Mouse (Mus musculus) hindbrain, embryonic 12.5 days (tissue): Measurements from ENCODE around the gene Naa80. TPM values are rescaled to one million over a fixed set of nuclear protein-coding genes. Genes with fewer than 3 reads are reported as not detected.

Source experiments
- ATAC-seq: fragments of 200-750 bp; cut with Nextera tagmentation; 2 replicates; pipeline ENCODE4 v1.8.0; 2017; ENCODE audit warnings: moderate TSS enrichment; ENCODE audit not compliant: low FRiP score
- H3K27ac ChIP-seq: fragments of 300-500 bp; sonication (generic); 2 replicates; pipeline ENCODE4 v1.5.1; 2016; ENCODE audit warnings: mild to moderate bottlenecking
- H3K27me3 ChIP-seq: fragments of 300-500 bp; sonication (generic); 2 replicates; pipeline ENCODE4 v1.6.1; 2016; ENCODE audit warnings: mild to moderate bottlenecking
- H3K36me3 ChIP-seq: fragments of 300-500 bp; sonication (generic); 2 replicates; pipeline ENCODE4 v1.6.1; 2016; ENCODE audit warnings: mild to moderate bottlenecking
- H3K4me1 ChIP-seq: fragments of 300-500 bp; sonication (generic); 2 replicates; pipeline ENCODE4 v1.6.1; 2016
- H3K4me2 ChIP-seq: fragments of 300-500 bp; sonication (generic); replicated peaks from 2 replicates; pipeline ENCODE4 v1.6.1; 2016; ENCODE audit warnings: mild to moderate bottlenecking
- H3K4me3 ChIP-seq: fragments of 300-500 bp; sonication (generic); 2 replicates; pipeline ENCODE4 v1.5.1; 2016; ENCODE audit warnings: mild to moderate bottlenecking
- H3K9ac ChIP-seq: fragments of 300-500 bp; sonication (generic); 2 replicates; pipeline ENCODE4 v1.6.1; 2016; ENCODE audit warnings: mild to moderate bottlenecking, moderate library complexity
- H3K9me3 ChIP-seq: fragments of 300-500 bp; sonication (generic); replicated peaks from 2 replicates; pipeline ENCODE4 v1.6.1; 2016; ENCODE audit warnings: mild to moderate bottlenecking
- WGBS: fragments of 180-500 bp; shearing (Covaris S2); methylation state at CpG from one replicate; pipeline ENCODE4 v1.1.7; 2016; 5-methylcytosine and 5-hydroxymethylcytosine counted together
- polyA plus RNA-seq: library from polyadenylated mRNA; unstranded; fragments of >200 nt; fragmentation: Nextera tagmentation; extraction: Ambion mirVana; gene quantifications from 2 replicates; pipeline ENCODE4 v1.2.1, GENCODE M21; 2016

Gene Naa80
- polyA plus RNA-seq, 1 experiment from 2014 or later = 13.5 TPM

DNA sequence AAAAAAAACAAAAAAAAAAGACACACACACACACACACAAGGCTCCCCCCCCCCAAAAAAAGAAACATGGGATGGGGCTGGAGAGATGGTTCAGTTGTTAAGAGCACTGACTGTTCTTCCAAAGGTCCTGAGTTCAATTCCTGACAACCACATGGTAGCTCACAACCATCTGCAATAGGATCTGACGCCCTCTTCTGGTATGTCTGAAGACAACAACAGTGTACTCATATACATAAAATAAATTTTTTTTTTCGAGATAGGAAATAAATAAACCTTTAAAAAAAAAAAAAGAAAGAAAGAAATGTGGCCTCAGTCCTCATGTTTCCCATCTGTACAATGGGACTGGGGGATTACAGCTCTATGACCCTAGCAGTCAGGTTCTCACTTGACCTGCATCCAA, 38.8 kb downstream of the Naa80 start:
- no peak overlapping the region for H3K4me3 ChIP-seq
- 67% methylated on average over 2 of the region's 2 CpGs for WGBS

GRCm38 (mm10) chr9:107618098-107618497, 39.4 kb downstream of the Naa80 start:
- peak overlapping the region; percentile 40; the same call in 1 of the 2 replicates for H3K27ac ChIP-seq
- no peaks in the 10 kb centered on the region for H3K27me3 ChIP-seq
- no peak overlapping the region for H3K4me3 ChIP-seq
- H3K9me3 ChIP-seq = no peaks in the 10 kb centered on the region
- H3K36me3 ChIP-seq = peaks cover 76% of the 10 kb centered on the region
- WGBS = 92% methylated on average over 6 of the region's 6 CpGs
- no peak overlapping the region for H3K9ac ChIP-seq
- no peak overlapping the region for H3K4me2 ChIP-seq
- peaks cover 27% of the 10 kb centered on the region for H3K4me1 ChIP-seq
- no peak for ATAC-seq

More for the DNA sequence above, 38.8 kb downstream of the Naa80 start:
- Histone ChIP-seq H3K9ac (no peak overlapping the region), H3K36me3 (peaks cover 69% of the 10 kb centered on the region), H3K9me3 (no peaks in the 10 kb centered on the region), H3K4me2 (no peak overlapping the region), H3K27ac (no peak overlapping the region), H3K27me3 (no peaks in the 10 kb centered on the region), H3K4me1 (peaks cover 30% of the 10 kb centered on the region)
- ATAC-seq = no peak

DNA sequence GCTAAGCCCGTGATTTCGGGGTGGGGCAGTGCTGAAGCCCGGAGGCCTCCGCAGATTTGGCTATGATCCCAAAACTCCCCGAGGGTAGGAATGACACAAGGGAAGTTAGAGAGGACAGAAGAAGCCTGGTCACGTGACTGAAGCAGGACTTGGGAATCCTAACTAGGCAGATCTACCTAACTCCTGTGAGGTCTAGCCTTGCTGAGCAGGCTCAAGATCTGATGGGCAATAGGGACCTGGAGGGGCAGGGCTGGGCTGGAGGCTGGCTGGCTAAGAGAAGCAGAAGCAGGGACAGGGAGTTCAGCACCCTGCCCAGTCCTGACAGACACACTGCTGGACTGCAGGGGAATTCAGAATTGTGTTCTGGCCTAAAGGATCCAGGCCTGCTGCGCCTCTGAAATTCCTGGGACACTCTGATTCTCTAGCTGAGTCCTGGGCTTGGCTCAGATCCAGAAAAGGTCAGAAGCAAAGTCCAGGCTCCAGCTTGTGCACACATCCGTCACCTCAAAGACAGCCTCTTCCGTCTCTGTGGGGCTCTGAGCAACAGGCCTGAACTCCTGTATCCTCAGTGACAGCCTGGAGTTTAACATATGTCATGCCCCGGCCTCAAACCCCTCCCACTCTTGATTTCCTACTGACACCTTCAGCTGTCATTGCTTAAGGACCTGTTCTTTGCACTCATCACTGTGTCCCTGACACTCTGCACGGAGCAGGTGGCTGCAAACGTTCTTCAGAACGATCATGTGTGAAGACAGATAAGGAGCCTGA, 40.3 kb downstream of the Naa80 start:
- Histone ChIP-seq H3K9ac (no peak overlapping the region), H3K27me3 (no peaks in the 10 kb centered on the region), H3K27ac (peak overlapping the region; percentile 40; the same call in 1 of the 2 replicates), H3K4me3 (no peak overlapping the region), H3K4me1 (peaks cover 25% of the 10 kb centered on the region), H3K36me3 (peaks cover 77% of the 10 kb centered on the region), H3K9me3 (no peaks in the 10 kb centered on the region), H3K4me2 (no peak overlapping the region)
- no peak for ATAC-seq
- 63% methylated on average over 13 of the region's 13 CpGs for WGBS

GRCm38 (mm10) chr9:107619546-107619879, 40.8 kb downstream of the Naa80 start:
- Histone ChIP-seq H3K36me3 (peaks cover 75% of the 10 kb centered on the region), H3K4me2 (no peak overlapping the region), H3K4me3 (no peak overlapping the region), H3K9ac (no peak overlapping the region), H3K9me3 (no peaks in the 10 kb centered on the region), H3K27ac (peak overlapping the region; percentile 40; the same call in 1 of the 2 replicates), H3K4me1 (peaks cover 26% of the 10 kb centered on the region), H3K27me3 (no peaks in the 10 kb centered on the region)
- no peak for ATAC-seq
- WGBS = 86% methylated on average over 13 of the region's 13 CpGs

DNA sequence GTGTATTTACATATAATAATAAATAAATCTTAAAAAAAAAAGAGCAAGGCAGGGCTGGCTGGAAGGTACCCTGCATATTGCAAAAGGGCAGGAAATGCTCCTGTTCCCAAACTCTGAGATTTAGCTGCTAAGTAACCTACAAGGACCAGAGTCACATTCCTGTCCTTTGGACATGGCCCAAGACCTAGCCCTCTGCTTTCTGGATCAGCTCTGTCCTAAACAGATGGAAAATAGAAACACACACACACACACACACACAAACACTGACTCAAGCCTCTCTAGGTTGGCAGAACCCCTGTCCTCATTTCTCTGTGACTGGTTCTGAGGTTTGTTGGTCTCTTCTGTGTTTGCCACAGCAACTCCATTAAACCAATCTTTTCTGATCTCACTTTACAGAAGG, 42.3 kb downstream of the Naa80 start:
- no peaks in the 10 kb centered on the region for H3K27me3 ChIP-seq
- H3K36me3 ChIP-seq = peaks cover 73% of the 10 kb centered on the region
- H3K4me2 ChIP-seq = no peak overlapping the region
- no peak overlapping the region for H3K27ac ChIP-seq
- ATAC-seq = no peak
- H3K9ac ChIP-seq = no peak overlapping the region
- no peak overlapping the region for H3K4me3 ChIP-seq
- H3K4me1 ChIP-seq = peaks cover 28% of the 10 kb centered on the region
- no peaks in the 10 kb centered on the region for H3K9me3 ChIP-seq

GRCm38 (mm10) chr9:107624539-107624938, 45.9 kb downstream of the Naa80 start:
- peak overlapping the region; percentile 23; the same call in 1 of the 2 replicates for H3K27ac ChIP-seq
- H3K4me2 ChIP-seq = no peak overlapping the region
- H3K36me3 ChIP-seq = peaks cover 45% of the 10 kb centered on the region
- H3K9me3 ChIP-seq = no peaks in the 10 kb centered on the region
- H3K27me3 ChIP-seq = no peaks in the 10 kb centered on the region
- peaks cover 56% of the 10 kb centered on the region for H3K4me1 ChIP-seq
- 74% methylated on average over 5 of the region's 5 CpGs for WGBS
- ATAC-seq = no peak
- peak overlapping the region; percentile 38; the same call in 1 of the 2 replicates for H3K9ac ChIP-seq
- H3K4me3 ChIP-seq = no peak overlapping the region

- WGBS = 80% methylated on average over 3 of the region's 3 CpGs
- H3K9ac ChIP-seq = peak overlapping the region; percentile 33; the same call in 1 of the 2 replicates
- peaks cover 56% of the 10 kb centered on the region for H3K4me1 ChIP-seq
Measured at GRCm38 (mm10) chr9:107624951-107625350, 46.3 kb downstream of the Naa80 start.

GRCm38 (mm10) chr9:107625351-107626128, 46.9 kb downstream of the Naa80 start:
- Histone ChIP-seq H3K9ac (peak overlapping the region; percentile 68), H3K4me3 (no peak overlapping the region), H3K27me3 (no peaks in the 10 kb centered on the region), H3K36me3 (peaks cover 35% of the 10 kb centered on the region), H3K4me2 (no peak overlapping the region), H3K4me1 (peaks cover 61% of the 10 kb centered on the region), H3K27ac (peak overlapping the region; percentile 97), H3K9me3 (no peaks in the 10 kb centered on the region)
- 89% methylated on average over 12 of the region's 12 CpGs for WGBS
- ATAC-seq = no peak

More at GRCm38 (mm10) chr9:107624951-107625350, 46.3 kb downstream of the Naa80 start:
- Histone ChIP-seq H3K9me3 (no peaks in the 10 kb centered on the region), H3K36me3 (peaks cover 41% of the 10 kb centered on the region), H3K27me3 (no peaks in the 10 kb centered on the region), H3K27ac (peak overlapping the region; percentile 23), H3K4me3 (no peak overlapping the region), H3K4me2 (no peak overlapping the region)
- no peak for ATAC-seq

- peak; percentile 45 for ATAC-seq
- H3K4me3 ChIP-seq = peak overlapping the region; percentile 3; the same call in 1 of the 2 replicates
Measured at GRCm38 (mm10) chr9:107626158-107626843, 47.6 kb downstream of the Naa80 start.

GRCm38 (mm10) chr9:107626844-107627277, 48.2 kb downstream of the Naa80 start:
- peaks cover 32% of the 10 kb centered on the region for H3K36me3 ChIP-seq

More at GRCm38 (mm10) chr9:107626158-107626843, 47.6 kb downstream of the Naa80 start:
- Histone ChIP-seq H3K9me3 (no peaks in the 10 kb centered on the region), H3K9ac (peak overlapping the region; percentile 68), H3K4me2 (peak overlapping the region; percentile 99), H3K36me3 (peaks cover 33% of the 10 kb centered on the region), H3K27ac (peak overlapping the region; percentile 97), H3K4me1 (peaks cover 69% of the 10 kb centered on the region), H3K27me3 (no peaks in the 10 kb centered on the region)
- WGBS = 31% methylated on average over 14 of the region's 15 CpGs

GRCm38 (mm10) chr9:107627387-107628255, 48.9 kb downstream of the Naa80 start:
- peak overlapping the region; percentile 97 for H3K27ac ChIP-seq
- no peaks in the 10 kb centered on the region for H3K27me3 ChIP-seq
- peaks cover 25% of the 10 kb centered on the region for H3K36me3 ChIP-seq
- H3K9ac ChIP-seq = peak overlapping the region; percentile 68
- H3K9me3 ChIP-seq = no peaks in the 10 kb centered on the region
- ATAC-seq = no peak
- 21% methylated on average over 20 of the region's 20 CpGs for WGBS
- peaks cover 82% of the 10 kb centered on the region for H3K4me1 ChIP-seq
- peak overlapping the region; percentile 99 for H3K4me2 ChIP-seq
- H3K4me3 ChIP-seq = peak overlapping the region; percentile 7; the same call in 1 of the 2 replicates

More at GRCm38 (mm10) chr9:107626844-107627277, 48.2 kb downstream of the Naa80 start:
- Histone ChIP-seq H3K9me3 (no peaks in the 10 kb centered on the region), H3K4me3 (peak overlapping the region; percentile 3; the same call in 1 of the 2 replicates), H3K9ac (peak overlapping the region; percentile 68), H3K27me3 (no peaks in the 10 kb centered on the region), H3K27ac (peak overlapping the region; percentile 97), H3K4me1 (peaks cover 74% of the 10 kb centered on the region), H3K4me2 (peak overlapping the region; percentile 99)
- ATAC-seq = peak; percentile 72
- WGBS = 0% methylated on average over 2 of the region's 2 CpGs
